Comparison of ENCODE assay signal across 7 mouse cellular contexts in the genomic region with DNA sequence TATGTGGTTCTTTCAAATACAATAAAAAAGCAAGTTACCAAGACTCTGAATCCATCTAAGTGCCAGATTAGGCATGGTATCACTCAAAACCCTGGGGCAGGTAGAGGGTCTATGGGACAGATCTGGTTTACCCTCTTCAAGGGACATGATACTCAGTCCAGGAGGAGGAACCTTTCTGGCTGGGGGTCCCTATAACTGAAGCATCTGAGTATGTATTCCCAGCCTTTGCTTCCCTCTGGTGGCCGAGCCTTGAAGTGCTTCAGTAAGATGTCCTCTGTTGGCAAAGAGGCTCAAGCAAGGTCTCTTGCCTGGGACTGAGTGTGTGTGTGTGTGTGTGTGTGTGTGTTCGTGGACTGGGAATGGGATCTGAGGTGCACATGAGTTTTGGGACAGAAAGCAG.
DNase-seq lines count a peak whose midpoint lies in the region; ATAC-seq and TF ChIP-seq lines count a peak whose summit lies in the region.

No protein-coding gene starts in this region.

- ATAC-seq in intestine, postnatal 0 days = no peak
- ATAC-seq in midbrain, embryonic 14.5 days (ENCODE audit: low FRiP score, low TSS enrichment) = peak; percentile 80; the same call in 1 of the 2 replicates

- H3K36me3 ChIP-seq in intestine, postnatal 0 days (ENCODE audit: control insufficient read depth, insufficient read depth) = no peaks in the 10 kb centered on the region
- H3K36me3 ChIP-seq in midbrain, embryonic 14.5 days (ENCODE audit: control insufficient read depth, insufficient read depth, low read length) = no peaks in the 10 kb centered on the region
- no peaks in the 10 kb centered on the region for H3K36me3 ChIP-seq in thymus, adult 2 months (ENCODE audit: control insufficient read depth, insufficient read depth, low read length)

- no peak overlapping the region for H3K4me2 ChIP-seq in intestine, postnatal 0 days (replicated peaks; ENCODE audit: low read depth)
- H3K4me2 ChIP-seq in midbrain, embryonic 14.5 days (ENCODE audit: low read length) = no peak overlapping the region

- 11% methylated on average over 2 of the region's 2 CpGs for WGBS in intestine, postnatal 0 days
- WGBS in midbrain, embryonic 14.5 days = 7% methylated on average over 2 of the region's 2 CpGs
- WGBS in thymus, adult 2 months = 7% methylated on average over 2 of the region's 2 CpGs

- TF ChIP-seq POLR2A in thymus, adult 2 months (IDR thresholded peaks at IDR 0.05; ENCODE audit: control insufficient read depth, extremely low read depth, insufficient read depth, low read length, poor library complexity) = no peak

- no peak overlapping the region for H3K4me3 ChIP-seq in intestine, postnatal 0 days (ENCODE audit: low read depth, low read length)
- no peak overlapping the region for H3K4me3 ChIP-seq in midbrain, embryonic 14.5 days (replicated peaks; ENCODE audit: low read depth, low read length)
- no peak overlapping the region for H3K4me3 ChIP-seq in thymus, adult 2 months (ENCODE audit: control insufficient read depth, insufficient read depth, low read length)

- H3K9ac ChIP-seq in intestine, postnatal 0 days (ENCODE audit: low read depth, low read length) = no peak overlapping the region
- H3K9ac ChIP-seq in midbrain, embryonic 14.5 days (replicated peaks; ENCODE audit: low read length) = no peak overlapping the region

- no peaks in the 10 kb centered on the region for H3K27me3 ChIP-seq in intestine, postnatal 0 days (replicated peaks; ENCODE audit: control insufficient read depth, insufficient read depth, low read length)
- no peaks in the 10 kb centered on the region for H3K27me3 ChIP-seq in midbrain, embryonic 14.5 days (ENCODE audit: control insufficient read depth, insufficient read depth, low read length)
- no peaks in the 10 kb centered on the region for H3K27me3 ChIP-seq in thymus, adult 2 months (ENCODE audit: control insufficient read depth, insufficient read depth, low read length)

- no peaks in the 10 kb centered on the region for H3K9me3 ChIP-seq in intestine, postnatal 0 days (ENCODE audit: control insufficient read depth)
- H3K9me3 ChIP-seq in midbrain, embryonic 14.5 days (ENCODE audit: control insufficient read depth, low read length) = no peaks in the 10 kb centered on the region

- no peak overlapping the region for H3K27ac ChIP-seq in intestine, postnatal 0 days (ENCODE audit: low read depth, low read length)
- H3K27ac ChIP-seq in midbrain, embryonic 14.5 days (replicated peaks; ENCODE audit: low read depth, low read length) = no peak overlapping the region
- no peak overlapping the region for H3K27ac ChIP-seq in thymus, adult 2 months (ENCODE audit: control insufficient read depth, insufficient read depth, low read length)

- DNase-seq in ZHBTc4 (ENCODE audit: low read depth, low spot score) = peak; percentile 55
- peak; percentile 24 for DNase-seq in cerebellum, adult 9-10 months
- DNase-seq in frontal cortex, postnatal 10 days (ENCODE audit: low spot score in 2 of 2) = peak; percentile 40 to 78
- DNase-seq in left cerebral cortex, adult 8-10 months (ENCODE audit: low spot score in 2 of 2) = peak; percentile 35 to 73
- peak; percentile 89 for DNase-seq in midbrain, embryonic 14.5 days
- DNase-seq in thymus, adult 2 months = peak; percentile 13

- peak; percentile 85 for TF ChIP-seq CTCF in intestine, postnatal 0 days (IDR thresholded peaks at IDR 0.05; ENCODE audit: low read depth)
- no peak for TF ChIP-seq CTCF in thymus, adult 2 months (IDR thresholded peaks at IDR 0.05; ENCODE audit: borderline replicate concordance, control insufficient read depth, extremely low read depth, insufficient read depth, low read length, poor library complexity)

- H3K4me1 ChIP-seq in intestine, postnatal 0 days (replicated peaks; ENCODE audit: control insufficient read depth, insufficient read depth, low read length) = no peaks in the 10 kb centered on the region
- no peaks in the 10 kb centered on the region for H3K4me1 ChIP-seq in midbrain, embryonic 14.5 days (ENCODE audit: control insufficient read depth, insufficient read depth, low read length)
- no peaks in the 10 kb centered on the region for H3K4me1 ChIP-seq in thymus, adult 2 months (replicated peaks; ENCODE audit: control insufficient read depth, insufficient read depth, low read length)

Comparison
In these comparisons a context has a peak if more than half of its experiments do, and no peak if none do; other contexts are left out.
1. DNase-seq: peak in every context shown above with its lines; median percentile 89 in midbrain, embryonic 14.5 days; 59 in frontal cortex, postnatal 10 days; 55 in ZHBTc4; 54 in left cerebral cortex, adult 8-10 months; 24 in cerebellum, adult 9-10 months; 13 in thymus, adult 2 months.